Mouse (Mus musculus) CH12.LX (cell line): ENCODE results near the gene Smyd4. TPM values are rescaled to one million over a fixed set of nuclear protein-coding genes. Genes with fewer than 3 reads are reported as not detected.

ENCODE experiments used
- DNase-seq: peaks from one replicate; pipeline ENCODE4 v3.0.0-alpha.2; 2013; ENCODE audit errors: extremely low read depth
- H3K27ac ChIP-seq: 2 replicates; pipeline ENCODE4 v1.5.1; 2012; ENCODE audit warnings: low read depth, mild to moderate bottlenecking, control low read depth, moderate library complexity; ENCODE audit not compliant: insufficient read depth
- H3K27me3 ChIP-seq: replicated peaks from 2 replicates; pipeline ENCODE3; 2012; ENCODE audit warnings: inconsistent platforms
- H3K36me3 ChIP-seq, 2 experiments: replicated peaks in 1 of 2; 2 replicates each; pipeline versions ENCODE3 to v1.6.1; 2012; ENCODE audit warnings: inconsistent platforms in 1 of 2, low read length in 1 of 2, mild to moderate bottlenecking in 1 of 2, mixed read lengths in 1 of 2, moderate library complexity in 1 of 2; ENCODE audit not compliant: control insufficient read depth in 1 of 2, insufficient read depth in 1 of 2
- H3K4me1 ChIP-seq, 2 experiments: 2 replicates each; pipeline ENCODE4 v1.6.1; 2012; ENCODE audit warnings: inconsistent platforms in 1 of 2, moderate library complexity in 1 of 2; ENCODE audit not compliant: insufficient read depth in 2 of 2, control insufficient read depth in 1 of 2
- H3K4me2 ChIP-seq: 2 replicates; pipeline ENCODE4 v1.6.1; 2012; ENCODE audit warnings: low read depth, mild to moderate bottlenecking, control low read depth; ENCODE audit not compliant: poor library complexity, insufficient read depth, severe bottlenecking
- H3K4me3 ChIP-seq, 3 experiments: fragments of 150-350 bp in 1 of 3; sonication (generic) in 1 of 3; replicated peaks in 1 of 3; 2 replicates each; pipeline versions ENCODE3 to v1.5.1; 2011 to 2012; ENCODE audit warnings: low read depth in 2 of 3, low read length in 2 of 3, mild to moderate bottlenecking in 2 of 3, moderate library complexity in 2 of 3, control low read depth in 1 of 3, improper control_type of control experiment in 1 of 3, inconsistent platforms in 1 of 3, mixed read lengths in 1 of 3; ENCODE audit not compliant: poor library complexity in 1 of 3
- H3K79me2 ChIP-seq: replicated peaks from 2 replicates; pipeline ENCODE4 v1.6.1; 2012; ENCODE audit warnings: mild to moderate bottlenecking, moderate library complexity; ENCODE audit not compliant: control insufficient read depth, poor library complexity, insufficient read depth, severe bottlenecking; ENCODE audit errors: extremely low read depth
- H3K9ac ChIP-seq: 2 replicates; pipeline ENCODE4 v1.6.1; 2012; ENCODE audit warnings: low read depth, mild to moderate bottlenecking, control low read depth, moderate library complexity; ENCODE audit not compliant: insufficient read depth
- H3K9me3 ChIP-seq: replicated peaks from 2 replicates; pipeline ENCODE3; 2012; ENCODE audit warnings: low read length, inconsistent platforms, mixed read lengths
- CHD2 ChIP-seq: IDR thresholded peaks from 2 replicates; pipeline ENCODE4 v1.6.1; 2011; ENCODE audit warnings: low read length, improper control_type of control experiment
- CTCF ChIP-seq, 2 experiments: IDR thresholded peaks in 1 of 2; conservative IDR thresholded peaks in 1 of 2; 2 replicates each; pipeline ENCODE4 v1.5.1; 2011 to 2012; ENCODE audit warnings: low read depth in 2 of 2, low read length in 2 of 2, improper control_type of control experiment in 1 of 2, inconsistent platforms in 1 of 2, mild to moderate bottlenecking in 1 of 2, moderate library complexity in 1 of 2
- E2F4 ChIP-seq: IDR thresholded peaks from 2 replicates; pipeline ENCODE4 v1.6.1; 2011; ENCODE audit warnings: low read depth, low read length, improper control_type of control experiment; ENCODE audit not compliant: insufficient replicate concordance
- ELF1 ChIP-seq: IDR thresholded peaks from 2 replicates; pipeline ENCODE4 v1.6.1; 2014; ENCODE audit warnings: low read depth, mild to moderate bottlenecking, inconsistent platforms, low read length, improper control_type of control experiment
- ETS1 ChIP-seq: conservative IDR thresholded peaks from 2 replicates; pipeline ENCODE4 v1.6.1; 2012; ENCODE audit warnings: low read depth, mild to moderate bottlenecking, inconsistent platforms, low read length, improper control_type of control experiment, moderate library complexity
- GABPA ChIP-seq: IDR thresholded peaks from 2 replicates; pipeline ENCODE4 v1.6.1; 2012; ENCODE audit warnings: low read depth, low read length, improper control_type of control experiment, inconsistent platforms; ENCODE audit not compliant: insufficient replicate concordance
- HCFC1 ChIP-seq: IDR thresholded peaks from 2 replicates; pipeline ENCODE4 v1.6.1; 2012; ENCODE audit warnings: low read depth, mild to moderate bottlenecking, inconsistent platforms, low read length, improper control_type of control experiment
- JUN ChIP-seq: IDR thresholded peaks from 2 replicates; pipeline ENCODE4 v1.6.1; 2011; ENCODE audit warnings: low read depth, mild to moderate bottlenecking, low read length, improper control_type of control experiment, moderate library complexity; ENCODE audit not compliant: insufficient read depth
- JUND ChIP-seq: conservative IDR thresholded peaks from 2 replicates; pipeline ENCODE4 v1.6.1; 2011; ENCODE audit warnings: low read depth, low read length, improper control_type of control experiment
- KAT2A ChIP-seq: IDR thresholded peaks from 2 replicates; pipeline ENCODE4 v1.6.1; 2012; ENCODE audit warnings: low read length, improper control_type of control experiment, inconsistent platforms; ENCODE audit not compliant: insufficient replicate concordance
- MAX ChIP-seq: IDR thresholded peaks from 2 replicates; pipeline ENCODE4 v1.6.1; 2011; ENCODE audit warnings: low read length, improper control_type of control experiment
- MAZ ChIP-seq: IDR thresholded peaks from 2 replicates; pipeline ENCODE4 v1.6.1; 2012; ENCODE audit warnings: low read depth, mild to moderate bottlenecking, inconsistent platforms, low read length, improper control_type of control experiment, moderate library complexity
- MXI1 ChIP-seq: IDR thresholded peaks from 2 replicates; pipeline ENCODE4 v1.6.1; 2011; ENCODE audit warnings: mild to moderate bottlenecking, low read depth, low read length, improper control_type of control experiment
- NELFE ChIP-seq: IDR thresholded peaks from 2 replicates; pipeline ENCODE4 v1.6.1; 2011; ENCODE audit warnings: low read depth, low read length, improper control_type of control experiment
- NRF1 ChIP-seq: IDR thresholded peaks from 2 replicates; pipeline ENCODE4 v1.6.1; 2014; ENCODE audit warnings: low read depth, mild to moderate bottlenecking, inconsistent platforms, low read length, improper control_type of control experiment, moderate library complexity
- POLR2A ChIP-seq: IDR thresholded peaks from 2 replicates; pipeline ENCODE4 v1.6.1; 2011; ENCODE audit warnings: low read depth, mild to moderate bottlenecking, improper control_type of control experiment, low read length
- RAD21 ChIP-seq: IDR thresholded peaks from 2 replicates; pipeline ENCODE4 v1.6.1; 2011; ENCODE audit warnings: low read depth, mild to moderate bottlenecking, low read length, improper control_type of control experiment, moderate library complexity
- SIN3A ChIP-seq: IDR thresholded peaks from 2 replicates; pipeline ENCODE4 v1.6.1; 2012; ENCODE audit warnings: low read length, improper control_type of control experiment, inconsistent platforms
- SMC3 ChIP-seq: IDR thresholded peaks from 2 replicates; pipeline ENCODE4 v1.6.1; 2011; ENCODE audit warnings: low read depth, low read length, improper control_type of control experiment
- TBP ChIP-seq: conservative IDR thresholded peaks from 2 replicates; pipeline ENCODE4 v1.6.1; 2011; ENCODE audit warnings: low read depth, low read length, improper control_type of control experiment
- TCF12 ChIP-seq: IDR thresholded peaks from 2 replicates; pipeline ENCODE4 v1.6.1; 2014; ENCODE audit warnings: low read depth, mild to moderate bottlenecking, inconsistent platforms, low read length, improper control_type of control experiment
- UBTF ChIP-seq: IDR thresholded peaks from 2 replicates; pipeline ENCODE4 v1.6.1; 2012; ENCODE audit warnings: low read depth, mild to moderate bottlenecking, inconsistent platforms, low read length, improper control_type of control experiment, moderate library complexity
- USF1 ChIP-seq: IDR thresholded peaks from 2 replicates; pipeline ENCODE4 v1.6.1; 2014; ENCODE audit warnings: low read depth, mild to moderate bottlenecking, inconsistent platforms, low read length, improper control_type of control experiment
- ZKSCAN1 ChIP-seq: IDR thresholded peaks from 2 replicates; pipeline ENCODE4 v1.6.1; 2012; ENCODE audit warnings: low read depth, inconsistent platforms, low read length, improper control_type of control experiment, borderline replicate concordance
- ZMIZ1 ChIP-seq: IDR thresholded peaks from 2 replicates; pipeline ENCODE4 v1.6.1; 2012; ENCODE audit warnings: low read depth, mild to moderate bottlenecking, inconsistent platforms, low read length, improper control_type of control experiment
- ZNF384 ChIP-seq: IDR thresholded peaks from 2 replicates; pipeline ENCODE4 v1.6.1; 2012; ENCODE audit warnings: low read depth, low read length, improper control_type of control experiment, inconsistent platforms
- dilution Hi-C: fragments of 300-500 bp; cut with MboI; formaldehyde crosslinking; loops from 2 replicates; pipeline ENCODE4 v1.14.3; 2020; ENCODE audit warnings: low sequenced_read_pairs; ENCODE audit not compliant: extremely low pct_unique_long_range_greater_than_20kb, extremely low pct_ligation_motif_present
- in situ Hi-C: fragments of 300-500 bp; cut with MboI; formaldehyde crosslinking; loops from 3 replicates; pipeline ENCODE4 v1.14.3; 2019; ENCODE audit warnings: low sequenced_read_pairs, low pct_ligation_motif_present, low pct_unique_long_range_greater_than_20kb, mixed read lengths
- polyA plus RNA-seq: library from polyadenylated mRNA; unstranded; fragments of >175 nt; gene quantifications from 2 replicates; pipeline ENCODE4 v1.2.1, GENCODE M21; 2012; ENCODE audit warnings: low read depth; ENCODE audit not compliant: insufficient read length
- total RNA-seq, 2 experiments: library from RNA; depleted of rRNA; stranded (reverse); fragments of 300-350 nt in 1 of 2; fragments of >200 nt in 1 of 2; gene quantifications; 2 replicates each; pipeline ENCODE4 v1.2.3; 2012 to 2014

Smyd4 gene
- total and polyA plus RNA-seq, 3 experiments, result 11.8 to 15.4 (median 13.9) TPM

DNA sequence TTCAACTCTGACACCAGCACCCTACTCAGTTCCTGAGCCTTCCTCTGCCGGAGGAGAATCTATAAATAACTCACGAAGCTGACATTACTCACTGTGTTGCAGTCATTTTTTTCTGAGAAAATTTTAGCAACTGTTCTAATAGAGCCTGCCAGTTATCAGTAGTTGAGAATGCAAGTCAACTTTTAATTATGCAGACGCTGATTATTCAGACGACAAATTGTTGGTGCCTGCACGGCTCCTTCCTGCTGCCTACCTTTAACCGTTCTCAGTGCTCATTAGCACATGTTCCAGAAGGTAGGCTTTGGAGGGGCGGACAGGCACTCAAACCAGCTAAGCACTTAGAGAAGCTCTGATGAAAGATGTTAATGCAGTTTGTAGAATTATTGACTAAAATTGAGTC lies 49.2 kb downstream of the Smyd4 start:
- in situ Hi-C loops, result no loop called here
- peaks cover 0 to 52% of the 10 kb centered on the region in 2 experiments; a peak in 3 of 4 replicates for H3K4me1 ChIP-seq
- dilution Hi-C loops, result no loop called here
- H3K27ac ChIP-seq, result no peak overlapping the region
- TF ChIP-seq ZKSCAN1 (no peak), TBP (no peak), NRF1 (no peak), E2F4 (no peak), MAZ (no peak), JUND (no peak), POLR2A (no peak), ZMIZ1 (no peak)
- DNase-seq, result no peak
- no peak overlapping the region for H3K9ac ChIP-seq
- H3K36me3 ChIP-seq, result peaks cover 10 to 45% of the 10 kb centered on the region in 2 experiments
- no peak overlapping the region for H3K4me3 ChIP-seq
- H3K4me2 ChIP-seq, result no peak overlapping the region
- H3K27me3 ChIP-seq, result no peaks in the 10 kb centered on the region
- no peaks in the 10 kb centered on the region for H3K79me2 ChIP-seq
- H3K9me3 ChIP-seq, result peaks cover 3% of the 10 kb centered on the region

DNA sequence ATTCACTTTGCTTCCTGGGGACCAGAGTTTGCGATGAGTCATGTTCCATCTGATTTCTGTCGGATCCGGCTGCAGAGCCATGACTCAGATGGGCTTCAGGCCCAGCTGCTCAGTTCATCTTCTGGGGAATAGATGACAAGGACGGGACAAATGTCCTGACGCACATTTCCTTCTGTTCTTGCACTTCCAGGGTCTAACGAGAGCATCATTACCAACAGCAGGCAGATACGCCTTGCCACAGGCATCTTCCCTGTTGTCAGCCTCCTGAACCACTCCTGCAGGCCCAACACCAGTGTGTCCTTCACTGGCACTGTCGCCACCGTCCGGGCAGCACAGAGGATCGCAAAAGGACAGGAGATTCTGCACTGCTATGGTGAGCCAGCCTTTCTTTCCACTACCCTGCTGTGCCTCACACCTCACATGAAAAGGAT lies 51.2 kb downstream of the Smyd4 start:
- no peak overlapping the region for H3K27ac ChIP-seq
- H3K4me1 ChIP-seq, result peaks cover 0 to 56% of the 10 kb centered on the region in 2 experiments; a peak in 3 of 4 replicates
- dilution Hi-C loops, result no loop called here
- in situ Hi-C loops, result no loop called here
- H3K4me2 ChIP-seq, result no peak overlapping the region
- H3K27me3 ChIP-seq, result no peaks in the 10 kb centered on the region
- H3K9ac ChIP-seq, result no peak overlapping the region
- peaks cover 3% of the 10 kb centered on the region for H3K9me3 ChIP-seq
- DNase-seq, result no peak
- H3K79me2 ChIP-seq, result no peaks in the 10 kb centered on the region
- TF ChIP-seq JUN, result no peak
- TF ChIP-seq MAZ, result no peak
- TF ChIP-seq ELF1, result no peak
- no peak for TF ChIP-seq TCF12
- TF ChIP-seq ZNF384, result no peak
- TF ChIP-seq ETS1, result no peak
- no peak for TF ChIP-seq SIN3A
- TF ChIP-seq UBTF, result no peak
- TF ChIP-seq MAX, result no peak
- TF ChIP-seq USF1, result no peak
- TF ChIP-seq NELFE, result no peak
- TF ChIP-seq CHD2, result no peak
- no peak for TF ChIP-seq E2F4
- TF ChIP-seq KAT2A, result no peak
- TF ChIP-seq MXI1, result no peak
- no peak for TF ChIP-seq HCFC1
- no peak for TF ChIP-seq SMC3
- TF ChIP-seq GABPA, result no peak
- TF ChIP-seq CTCF (conservative IDR thresholded peaks at IDR 0.05 in 1 of 2, IDR thresholded peaks at IDR 0.05 in 1 of 2; ENCODE audit: low read depth in 2 of 2, low read length in 2 of 2), result no peak
- no peak for TF ChIP-seq RAD21
- H3K36me3 ChIP-seq, result peaks cover 14 to 56% of the 10 kb centered on the region in 2 experiments
- no peak overlapping the region for H3K4me3 ChIP-seq
